Mouse (Mus musculus) MEL (cell line): ENCODE results near the gene Lmx1a. TPM values are rescaled to one million over a fixed set of nuclear protein-coding genes. Genes with fewer than 3 reads are reported as not detected.

ENCODE experiments used
- DNase-seq: peaks from one replicate; pipeline ENCODE4 v3.0.0; 2011; ENCODE audit warnings: low read depth, low spot score
- H3K27ac ChIP-seq: 2 replicates; pipeline ENCODE4 v1.5.1; 2012; ENCODE audit warnings: low read depth, mild to moderate bottlenecking, control low read depth, low read length, moderate library complexity; ENCODE audit not compliant: control insufficient read depth
- H3K27me3 ChIP-seq, 2 experiments: fragments of 150-350 bp in 1 of 2; sonication (generic) in 1 of 2; 2 replicates each; pipeline ENCODE4 v1.6.1; 2012; ENCODE audit warnings: low read length in 2 of 2, mild to moderate bottlenecking in 2 of 2, improper control_type of control experiment in 1 of 2, moderate library complexity in 1 of 2; ENCODE audit not compliant: insufficient read depth in 2 of 2, control insufficient read depth in 1 of 2
- H3K36me3 ChIP-seq, 2 experiments: 2 replicates each; pipeline ENCODE4 v1.6.1; 2012 to 2014; ENCODE audit warnings: low read length in 2 of 2, improper control_type of control experiment in 1 of 2, inconsistent platforms in 1 of 2, mild to moderate bottlenecking in 1 of 2; ENCODE audit not compliant: insufficient read depth in 2 of 2, control insufficient read depth in 1 of 2
- H3K4me1 ChIP-seq, 2 experiments: fragments of 150-350 bp in 1 of 2; sonication (generic) in 1 of 2; 2 replicates each; pipeline ENCODE4 v1.6.1; 2012; ENCODE audit warnings: low read length in 2 of 2, improper control_type of control experiment in 1 of 2, mild to moderate bottlenecking in 1 of 2; ENCODE audit not compliant: insufficient read depth in 2 of 2, control insufficient read depth in 1 of 2
- H3K4me3 ChIP-seq, 2 experiments: fragments of 150-350 bp in 1 of 2; sonication (generic) in 1 of 2; 2 replicates each; pipeline ENCODE4 v1.5.1; 2012; ENCODE audit warnings: low read depth in 2 of 2, low read length in 2 of 2, mild to moderate bottlenecking in 2 of 2, moderate library complexity in 2 of 2, control low read depth in 1 of 2, improper control_type of control experiment in 1 of 2; ENCODE audit not compliant: control insufficient read depth in 1 of 2, insufficient read depth in 1 of 2
- H3K79me2 ChIP-seq: 2 replicates; pipeline ENCODE4 v1.6.1; 2012; ENCODE audit warnings: mild to moderate bottlenecking, low read length, moderate library complexity; ENCODE audit not compliant: control insufficient read depth, poor library complexity, insufficient read depth
- H3K9ac ChIP-seq: 2 replicates; pipeline ENCODE4 v1.6.1; 2012; ENCODE audit warnings: low read depth, mild to moderate bottlenecking, control low read depth, low read length, moderate library complexity; ENCODE audit not compliant: control insufficient read depth, poor library complexity, severe bottlenecking
- H3K9me3 ChIP-seq: fragments of 150-350 bp; sonication (generic); replicated peaks from 2 replicates; pipeline ENCODE4 v1.6.1; 2012; ENCODE audit warnings: mild to moderate bottlenecking, low read length, improper control_type of control experiment, moderate library complexity; ENCODE audit not compliant: insufficient read depth
- BHLHE40 ChIP-seq: IDR thresholded peaks from 2 replicates; pipeline ENCODE4 v1.6.1; 2012; ENCODE audit warnings: low read depth, mild to moderate bottlenecking, inconsistent platforms, low read length, improper control_type of control experiment, borderline replicate concordance
- CHD1 ChIP-seq: IDR thresholded peaks from 2 replicates; pipeline ENCODE4 v1.6.1; 2012; ENCODE audit warnings: low read depth, mild to moderate bottlenecking, inconsistent platforms, low read length, improper control_type of control experiment
- CHD2 ChIP-seq: IDR thresholded peaks from 2 replicates; pipeline ENCODE4 v1.6.1; 2011; ENCODE audit warnings: low read length, improper control_type of control experiment
- E2F4 ChIP-seq: IDR thresholded peaks from 2 replicates; pipeline ENCODE4 v1.6.1; 2011; ENCODE audit warnings: low read depth, low read length, improper control_type of control experiment, borderline replicate concordance
- ELF1 ChIP-seq: IDR thresholded peaks from 2 replicates; pipeline ENCODE4 v1.6.1; 2014; ENCODE audit warnings: low read depth, mild to moderate bottlenecking, inconsistent platforms, low read length, improper control_type of control experiment, moderate library complexity
- EP300 ChIP-seq, 2 experiments: IDR thresholded peaks; 2 replicates each; pipeline ENCODE4 v1.6.1; 2011; ENCODE audit warnings: improper control_type of control experiment in 2 of 2, low read length in 2 of 2, low read depth in 1 of 2, mild to moderate bottlenecking in 1 of 2
- ETS1 ChIP-seq: IDR thresholded peaks from 2 replicates; pipeline ENCODE4 v1.6.1; 2012; ENCODE audit warnings: low read depth, mild to moderate bottlenecking, inconsistent platforms, low read length, improper control_type of control experiment, moderate library complexity
- GABPA ChIP-seq: IDR thresholded peaks from 2 replicates; pipeline ENCODE4 v1.6.1; 2012; ENCODE audit warnings: low read depth, mild to moderate bottlenecking, inconsistent platforms, low read length, improper control_type of control experiment, moderate library complexity
- HCFC1 ChIP-seq: IDR thresholded peaks from 2 replicates; pipeline ENCODE4 v1.6.1; 2012; ENCODE audit warnings: low read depth, mild to moderate bottlenecking, inconsistent platforms, low read length, improper control_type of control experiment, moderate library complexity
- KAT2A ChIP-seq: conservative IDR thresholded peaks from 2 replicates; pipeline ENCODE4 v1.6.1; 2012; ENCODE audit warnings: low read depth, low read length, improper control_type of control experiment, inconsistent platforms
- MAFK ChIP-seq: IDR thresholded peaks from 2 replicates; pipeline ENCODE4 v1.6.1; 2011; ENCODE audit warnings: low read depth, mild to moderate bottlenecking, low read length, improper control_type of control experiment, borderline replicate concordance
- MAZ ChIP-seq: IDR thresholded peaks from 2 replicates; pipeline ENCODE4 v1.6.1; 2012; ENCODE audit warnings: low read depth, mild to moderate bottlenecking, inconsistent platforms, low read length, improper control_type of control experiment
- POLR2A ChIP-seq, 2 experiments: IDR thresholded peaks; 2 replicates each; pipeline ENCODE4 v1.6.1; 2011 to 2012; ENCODE audit warnings: low read length in 2 of 2, mild to moderate bottlenecking in 2 of 2, control low read depth in 1 of 2, improper control_type of control experiment in 1 of 2, low read depth in 1 of 2, moderate library complexity in 1 of 2; ENCODE audit not compliant: control insufficient read depth in 1 of 2, insufficient read depth in 1 of 2, poor library complexity in 1 of 2
- POLR2AphosphoS2 ChIP-seq: IDR thresholded peaks from 2 replicates; pipeline ENCODE4 v1.6.1; 2011; ENCODE audit warnings: low read length, improper control_type of control experiment
- RCOR1 ChIP-seq: IDR thresholded peaks from 2 replicates; pipeline ENCODE4 v1.6.1; 2012; ENCODE audit warnings: low read depth, mild to moderate bottlenecking, inconsistent platforms, low read length, improper control_type of control experiment
- SIN3A ChIP-seq: IDR thresholded peaks from 2 replicates; pipeline ENCODE4 v1.6.1; 2012; ENCODE audit warnings: low read length, improper control_type of control experiment, inconsistent platforms
- TAL1 ChIP-seq: IDR thresholded peaks from 2 replicates; pipeline ENCODE4 v1.6.1; 2012; ENCODE audit warnings: mild to moderate bottlenecking, inconsistent platforms, low read length, moderate library complexity, mixed read lengths
- TBP ChIP-seq: IDR thresholded peaks from 2 replicates; pipeline ENCODE4 v1.8.0; 2011; ENCODE audit warnings: low read depth, low read length, improper control_type of control experiment
- TCF12 ChIP-seq: IDR thresholded peaks from 2 replicates; pipeline ENCODE4 v1.6.1; 2014; ENCODE audit warnings: low read depth, mild to moderate bottlenecking, inconsistent platforms, low read length, improper control_type of control experiment, moderate library complexity
- UBTF ChIP-seq: IDR thresholded peaks from 2 replicates; pipeline ENCODE4 v1.6.1; 2012; ENCODE audit warnings: low read depth, mild to moderate bottlenecking, inconsistent platforms, low read length, improper control_type of control experiment, moderate library complexity, borderline replicate concordance; ENCODE audit not compliant: insufficient read depth
- ZC3H11A ChIP-seq: IDR thresholded peaks from 2 replicates; pipeline ENCODE4 v1.6.1; 2012; ENCODE audit warnings: low read depth, mild to moderate bottlenecking, inconsistent platforms, low read length, improper control_type of control experiment
- ZKSCAN1 ChIP-seq: IDR thresholded peaks from 2 replicates; pipeline ENCODE4 v1.6.1; 2012; ENCODE audit warnings: low read depth, mild to moderate bottlenecking, inconsistent platforms, low read length, improper control_type of control experiment, moderate library complexity
- ZMIZ1 ChIP-seq: IDR thresholded peaks from 2 replicates; pipeline ENCODE4 v1.6.1; 2012; ENCODE audit warnings: low read depth, mild to moderate bottlenecking, inconsistent platforms, low read length, improper control_type of control experiment, moderate library complexity
- ZNF384 ChIP-seq: IDR thresholded peaks from 2 replicates; pipeline ENCODE4 v1.6.1; 2012; ENCODE audit warnings: low read depth, mild to moderate bottlenecking, inconsistent platforms, low read length, improper control_type of control experiment
- polyA plus RNA-seq, 2 experiments: library from polyadenylated mRNA; stranded (reverse) in 1 of 2; unstranded in 1 of 2; fragments of >175 nt in 1 of 2; fragments of >200 nt in 1 of 2; gene quantifications; 2 replicates each; pipeline versions ENCODE4 v1.2.1 to v1.2.4; 2012; ENCODE audit warnings: low replicate concordance in 2 of 2, low read depth in 1 of 2; ENCODE audit not compliant: insufficient read length in 2 of 2, insufficient read depth in 1 of 2, missing spikeins in 1 of 2
- total RNA-seq: library from RNA; depleted of rRNA; stranded (reverse); fragments of 300-350 nt; gene quantifications from 2 replicates; pipeline ENCODE4 v1.2.3, GENCODE M21; 2012

Gene Lmx1a
- total and polyA plus RNA-seq, 3 experiments = not detected

- Histone ChIP-seq H3K9ac (no peak overlapping the region), H3K27me3 (no peaks in the 10 kb centered on the region), H3K36me3 (no peaks in the 10 kb centered on the region), H3K9me3 (no peaks in the 10 kb centered on the region), H3K4me1 (no peaks in the 10 kb centered on the region), H3K27ac (no peak overlapping the region), H3K4me3 (no peak overlapping the region), H3K79me2 (no peaks in the 10 kb centered on the region)
- TF ChIP-seq TAL1 = no peak
- no peak for TF ChIP-seq BHLHE40
- TF ChIP-seq ETS1 = no peak
- TF ChIP-seq CHD2 = no peak
- TF ChIP-seq ELF1 = no peak
- TF ChIP-seq MAFK = no peak
- TF ChIP-seq E2F4 = no peak
- TF ChIP-seq ZC3H11A = no peak
- no peak for TF ChIP-seq TCF12
- TF ChIP-seq UBTF = no peak
- no peak for TF ChIP-seq GABPA
- no peak for TF ChIP-seq EP300 (IDR thresholded peaks at IDR 0.05; ENCODE audit: low read depth in 1 of 2, low read length in 2 of 2)
- no peak for TF ChIP-seq POLR2AphosphoS2
- no peak for DNase-seq
Measured at GRCm38 (mm10) chr1:167830291-167830690, 141.3 kb downstream of the Lmx1a start.

DNA sequence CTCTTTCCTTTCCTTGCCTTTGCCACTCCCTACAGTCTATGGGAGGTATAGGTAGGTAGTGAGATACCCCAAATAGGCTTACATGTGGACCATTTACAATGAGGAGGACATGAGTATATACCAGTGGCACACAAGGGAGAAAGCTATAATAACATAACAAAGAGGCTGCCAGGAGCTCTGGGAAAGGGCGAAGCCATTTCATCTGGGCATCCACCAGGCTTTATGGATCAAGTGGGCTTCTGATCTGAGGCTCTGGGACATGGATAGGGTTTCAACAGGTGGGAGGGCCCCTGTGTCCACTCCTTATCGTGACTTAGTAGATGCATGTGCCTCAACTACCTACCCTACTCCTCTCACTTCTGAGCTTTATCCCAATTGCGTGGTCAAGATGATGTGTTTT is 142.6 kb downstream of the Lmx1a start:
- DNase-seq = no peak
- Histone ChIP-seq H3K36me3 (no peaks in the 10 kb centered on the region), H3K79me2 (no peaks in the 10 kb centered on the region), H3K27ac (no peak overlapping the region), H3K4me3 (no peak overlapping the region), H3K9ac (no peak overlapping the region), H3K9me3 (no peaks in the 10 kb centered on the region), H3K27me3 (no peaks in the 10 kb centered on the region), H3K4me1 (no peaks in the 10 kb centered on the region)
- TF ChIP-seq KAT2A (no peak), ZNF384 (no peak), RCOR1 (no peak), HCFC1 (no peak), ELF1 (no peak), TCF12 (no peak), BHLHE40 (no peak), ZC3H11A (no peak), UBTF (no peak), SIN3A (no peak), POLR2A (IDR thresholded peaks at IDR 0.05; ENCODE audit: control insufficient read depth in 1 of 2, insufficient read depth in 1 of 2, low read depth in 1 of 2, low read length in 2 of 2, poor library complexity in 1 of 2) (no peak), TBP (no peak), TAL1 (no peak), MAZ (no peak), ETS1 (no peak), MAFK (no peak), CHD1 (no peak), ZMIZ1 (no peak), ZKSCAN1 (no peak)
